Mouse (Mus musculus): Measurements from ENCODE around the gene Maats1. TPM values are rescaled to one million over a fixed set of nuclear protein-coding genes. Genes with fewer than 3 reads are reported as not detected.
A peak's percentile ranks its signal among the peaks of the same experiment; 100 is the strongest.

The Maats1 gene
- polyA plus RNA-seq (2015; fragmentation: Nextera tagmentation; extraction: Ambion mirVana) = 0.54 and 1.0 TPM in 2 replicates

DNA sequence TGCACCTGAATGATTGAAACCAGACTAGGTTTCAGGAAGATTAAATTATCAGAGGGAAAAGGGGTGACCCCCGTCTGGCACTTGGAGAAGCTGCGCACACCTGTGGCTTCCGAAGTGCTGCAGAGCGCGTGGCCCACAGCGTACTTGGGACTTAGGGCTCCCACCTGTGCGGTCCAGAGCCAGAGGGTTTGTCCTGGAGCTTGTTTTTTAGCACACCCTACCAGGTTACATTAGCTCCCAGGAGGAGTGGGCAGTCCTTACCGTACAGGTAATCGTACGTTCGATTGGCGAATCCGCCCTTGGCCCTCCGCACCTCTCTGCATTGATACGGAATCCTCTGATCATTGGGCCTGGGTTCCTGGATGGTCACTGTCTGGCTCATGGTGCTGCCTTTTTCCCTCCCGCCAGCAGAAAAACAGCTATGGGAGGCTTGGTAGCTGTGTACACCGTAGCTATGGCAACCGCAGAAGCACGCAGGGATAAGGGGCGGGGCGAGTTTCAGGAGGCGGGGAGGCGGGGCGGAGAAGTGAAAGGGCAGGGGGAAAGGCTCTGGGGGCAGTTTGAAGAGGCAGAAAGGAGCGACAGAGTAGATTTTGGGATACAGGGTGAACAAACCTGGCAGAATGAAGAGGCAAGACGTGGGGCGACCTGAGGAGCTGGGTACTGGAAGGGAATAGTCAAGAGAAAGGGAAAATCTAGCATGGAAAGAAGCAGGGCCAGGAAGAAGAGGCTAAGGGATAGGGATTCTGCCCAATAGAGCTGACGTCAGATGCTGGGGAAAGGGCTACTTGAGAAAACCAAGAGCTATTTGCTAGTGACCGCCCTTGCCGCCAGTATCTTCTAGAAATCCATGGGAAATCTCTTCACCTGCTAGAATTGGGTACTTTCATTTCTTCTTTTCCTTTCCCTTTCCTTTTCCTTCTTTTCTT, at the start of gene Maats1:
Gene Maats1, minus strand, starts transcription at position 748 of the 929 bp plus-strand sequence.
- peak; percentile 91 for ATAC-seq (replicated peaks)
- H3K36me3 ChIP-seq = no peaks in the 10 kb centered on the region
- peak within 1 kb of the TSS; percentile 49 for H3K9ac ChIP-seq (replicated peaks)
- peak within 1 kb of the TSS; percentile 78 for H3K4me2 ChIP-seq (replicated peaks)
- H3K4me1 ChIP-seq = peaks cover 12% of the 10 kb centered on the region
- peak within 1 kb of the TSS; percentile 43 for H3K4me3 ChIP-seq
- H3K9me3 ChIP-seq = no peaks in the 10 kb centered on the region
- 6% methylated on average over 30 of the region's 30 CpGs for WGBS
- H3K27ac ChIP-seq (replicated peaks) = 0 out of 2 replicates have a peak within 1 kb of the TSS, but pooled peaks have one; percentile 15
- no peaks in the 10 kb centered on the region for H3K27me3 ChIP-seq

DNA sequence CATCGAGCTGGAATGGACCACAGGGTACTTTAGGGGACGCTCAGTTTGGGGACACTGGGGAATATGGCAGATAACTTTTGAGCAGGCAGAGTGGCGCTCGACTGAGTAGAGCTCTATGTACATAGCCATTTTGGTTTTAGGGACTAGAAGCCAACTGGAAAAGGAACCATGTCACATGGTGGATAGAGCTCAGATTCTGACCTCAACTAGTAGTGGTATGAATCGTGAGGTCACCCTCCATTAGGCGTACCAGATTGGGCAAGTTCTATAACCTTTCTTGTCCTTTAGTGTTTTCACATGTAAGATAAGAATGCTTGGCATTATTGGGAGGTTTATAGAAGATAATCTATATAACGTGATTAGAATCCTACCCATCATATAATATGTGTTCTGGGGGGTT, 48.4 kb upstream of the Maats1 start:
- ATAC-seq (replicated peaks) = no peak
- Histone ChIP-seq H3K4me3 (no peak overlapping the region), H3K27ac (replicated peaks) (no peak overlapping the region), H3K36me3 (no peaks in the 10 kb centered on the region), H3K9ac (replicated peaks) (no peak overlapping the region), H3K4me1 (no peaks in the 10 kb centered on the region), H3K27me3 (no peaks in the 10 kb centered on the region), H3K9me3 (no peaks in the 10 kb centered on the region), H3K4me2 (replicated peaks) (no peak overlapping the region)
- WGBS = 92% methylated on average over 7 of the region's 7 CpGs

DNA sequence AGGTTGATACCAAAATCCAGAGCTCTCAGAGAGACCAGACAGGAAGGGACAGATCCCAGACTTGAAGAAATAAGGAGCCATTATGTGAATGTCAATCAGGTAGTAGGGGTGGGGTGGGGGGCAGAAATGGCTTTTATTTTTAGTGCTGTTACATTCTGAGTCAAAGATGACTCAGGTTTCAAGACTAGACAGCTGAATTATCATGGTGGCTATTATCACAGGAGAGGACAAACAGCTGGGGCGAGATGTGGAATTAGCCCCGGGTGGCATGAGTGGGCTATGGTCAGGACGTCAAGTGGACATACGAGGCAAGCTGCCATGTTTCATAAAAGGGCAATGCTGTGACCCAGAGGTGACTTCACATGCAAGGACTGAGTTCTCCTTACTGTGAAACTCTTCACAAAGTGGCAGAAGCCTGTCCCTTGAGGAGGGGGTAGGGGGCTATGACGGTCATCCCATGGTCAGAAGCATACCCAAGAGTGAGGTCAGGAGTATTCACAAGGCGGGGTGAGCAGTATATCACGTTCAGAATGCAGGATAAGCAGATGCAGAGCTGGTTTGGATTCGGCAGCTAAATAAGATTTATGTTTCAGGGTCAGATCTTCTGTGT, 47.4 kb upstream of the Maats1 start:
- Histone ChIP-seq H3K36me3 (no peaks in the 10 kb centered on the region), H3K4me1 (no peaks in the 10 kb centered on the region), H3K27ac (replicated peaks) (no peak overlapping the region), H3K9ac (replicated peaks) (no peak overlapping the region), H3K4me2 (replicated peaks) (no peak overlapping the region), H3K9me3 (no peaks in the 10 kb centered on the region), H3K4me3 (no peak overlapping the region), H3K27me3 (no peaks in the 10 kb centered on the region)
- 88% methylated on average over 8 of the region's 8 CpGs for WGBS
- no peak for ATAC-seq (replicated peaks)

DNA sequence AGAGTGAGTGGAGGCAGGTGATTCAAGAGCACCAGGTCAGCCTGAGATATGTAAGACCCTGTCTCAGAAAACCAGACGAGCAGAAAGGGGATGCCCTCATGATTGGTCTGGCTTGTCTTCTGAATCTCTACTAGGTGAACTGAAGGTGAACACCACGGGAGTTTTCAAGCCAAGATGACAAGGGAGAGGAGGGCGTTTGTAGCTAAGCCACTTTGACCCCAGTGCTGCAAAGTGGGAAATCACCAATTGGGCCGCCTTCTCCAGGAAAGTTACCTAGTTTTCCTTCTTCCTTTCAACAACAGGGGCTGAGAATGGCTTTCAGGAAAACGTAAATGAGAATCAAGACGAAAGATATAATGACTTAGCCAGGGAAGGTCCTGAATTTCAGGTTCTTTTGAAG, 46.8 kb upstream of the Maats1 start:
- Histone ChIP-seq H3K27me3 (no peaks in the 10 kb centered on the region), H3K9ac (replicated peaks) (no peak overlapping the region), H3K4me2 (replicated peaks) (no peak overlapping the region), H3K36me3 (no peaks in the 10 kb centered on the region), H3K4me1 (no peaks in the 10 kb centered on the region), H3K27ac (replicated peaks) (no peak overlapping the region), H3K4me3 (no peak overlapping the region), H3K9me3 (no peaks in the 10 kb centered on the region)
- WGBS = 78% methylated on average over 6 of the region's 6 CpGs
- no peak for ATAC-seq (replicated peaks)

DNA sequence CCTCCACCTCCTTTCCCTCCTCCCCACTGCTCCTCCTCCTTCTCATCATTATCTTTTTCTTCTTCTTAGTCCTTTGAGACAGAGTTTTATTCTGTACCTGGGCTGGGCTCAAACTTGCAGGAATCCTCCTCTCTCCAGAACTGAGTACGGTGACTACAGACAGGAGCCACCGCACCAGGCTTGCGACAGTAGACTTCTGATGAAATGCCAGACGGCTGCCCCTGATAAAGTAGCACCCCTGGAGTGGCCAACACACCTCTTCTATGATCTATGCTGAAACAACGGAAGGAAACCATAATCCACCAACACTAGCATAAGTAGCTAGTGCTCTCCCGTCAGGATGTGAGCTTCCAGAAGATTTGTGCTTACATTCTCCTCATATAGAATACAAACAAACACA, 45.4 kb upstream of the Maats1 start:
- no peak for ATAC-seq (replicated peaks)
- WGBS = 90% methylated on average over 6 of the region's 6 CpGs
- Histone ChIP-seq H3K4me1 (no peaks in the 10 kb centered on the region), H3K4me2 (replicated peaks) (no peak overlapping the region), H3K27ac (replicated peaks) (no peak overlapping the region), H3K9ac (replicated peaks) (no peak overlapping the region), H3K4me3 (no peak overlapping the region), H3K9me3 (no peaks in the 10 kb centered on the region), H3K27me3 (no peaks in the 10 kb centered on the region), H3K36me3 (no peaks in the 10 kb centered on the region)

DNA sequence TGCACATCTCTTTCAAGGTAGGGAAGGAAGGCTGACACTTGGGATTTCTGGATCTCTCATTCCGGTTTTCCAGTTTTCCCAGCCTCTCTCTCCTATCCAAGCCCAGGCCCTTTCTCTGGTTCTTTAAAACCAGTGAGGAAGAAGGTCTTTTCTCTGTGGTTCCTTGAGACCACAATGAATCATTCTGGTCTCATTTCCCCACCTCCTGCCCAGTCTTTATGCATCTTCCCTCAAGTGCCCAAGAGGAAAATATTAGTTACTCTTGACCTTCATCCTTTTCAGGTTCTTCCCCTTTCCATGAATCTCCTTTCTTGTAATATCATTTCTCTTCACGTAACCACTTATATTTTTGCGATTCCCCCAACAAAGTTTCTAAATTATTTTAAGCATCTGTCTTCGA, 43.8 kb upstream of the Maats1 start:
- no peaks in the 10 kb centered on the region for H3K27me3 ChIP-seq
- no peaks in the 10 kb centered on the region for H3K4me1 ChIP-seq
- no peak overlapping the region for H3K27ac ChIP-seq (replicated peaks)
- WGBS = 96% methylated on average over 4 of the region's 4 CpGs
- H3K4me3 ChIP-seq = no peak overlapping the region
- ATAC-seq (replicated peaks) = no peak
- no peak overlapping the region for H3K9ac ChIP-seq (replicated peaks)
- H3K36me3 ChIP-seq = no peaks in the 10 kb centered on the region
- H3K4me2 ChIP-seq (replicated peaks) = no peak overlapping the region
- H3K9me3 ChIP-seq = no peaks in the 10 kb centered on the region

DNA sequence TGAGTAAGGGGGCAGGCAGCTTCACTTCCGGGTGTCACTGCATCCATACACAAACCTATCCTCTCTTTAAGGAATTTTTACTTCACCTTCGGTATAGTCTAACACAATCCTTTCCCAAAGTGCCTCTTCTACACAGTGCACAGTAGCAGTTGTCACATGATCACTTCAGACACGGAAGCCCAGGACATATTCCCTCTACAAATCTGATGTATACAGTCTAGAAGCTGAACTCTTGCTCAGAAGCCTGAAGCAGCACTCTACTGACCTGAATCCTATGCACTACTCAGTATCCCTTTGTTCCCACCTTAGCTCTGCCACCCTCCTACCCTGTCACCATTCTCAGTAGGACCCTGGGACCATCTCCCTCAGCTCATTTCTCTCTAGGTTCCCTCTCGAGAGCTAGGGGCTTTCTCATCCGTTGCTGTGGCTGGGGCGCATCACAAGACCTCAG, 43.3 kb upstream of the Maats1 start:
- no peaks in the 10 kb centered on the region for H3K9me3 ChIP-seq

DNA sequence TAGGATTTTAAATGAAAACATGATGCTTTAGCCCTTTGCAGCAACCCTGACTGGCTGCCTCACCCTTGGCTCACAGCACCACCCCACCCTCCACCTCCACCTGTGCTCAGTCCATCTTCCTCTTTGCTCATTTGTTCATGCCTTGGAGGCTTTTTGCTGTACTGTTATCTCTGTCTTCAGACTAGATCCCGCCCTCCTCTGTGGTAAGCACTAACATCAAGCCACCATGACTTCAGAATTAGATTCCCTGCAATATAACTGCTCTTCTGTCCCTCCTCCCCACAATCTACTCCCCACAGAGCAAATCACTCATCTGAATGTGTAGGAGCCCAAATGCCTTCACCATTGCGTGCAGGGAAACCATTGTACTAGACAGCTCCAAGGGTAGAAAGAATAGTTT, 41.7 kb upstream of the Maats1 start:
- no peak for ATAC-seq (replicated peaks)
- H3K27me3 ChIP-seq = no peaks in the 10 kb centered on the region

More for the DNA sequence above, 43.3 kb upstream of the Maats1 start:
- ATAC-seq (replicated peaks) = no peak
- Histone ChIP-seq H3K4me2 (replicated peaks) (no peak overlapping the region), H3K4me3 (no peak overlapping the region), H3K27me3 (no peaks in the 10 kb centered on the region), H3K27ac (replicated peaks) (no peak overlapping the region), H3K9ac (replicated peaks) (no peak overlapping the region), H3K36me3 (no peaks in the 10 kb centered on the region), H3K4me1 (no peaks in the 10 kb centered on the region)
- 90% methylated on average over 6 of the region's 6 CpGs for WGBS

DNA sequence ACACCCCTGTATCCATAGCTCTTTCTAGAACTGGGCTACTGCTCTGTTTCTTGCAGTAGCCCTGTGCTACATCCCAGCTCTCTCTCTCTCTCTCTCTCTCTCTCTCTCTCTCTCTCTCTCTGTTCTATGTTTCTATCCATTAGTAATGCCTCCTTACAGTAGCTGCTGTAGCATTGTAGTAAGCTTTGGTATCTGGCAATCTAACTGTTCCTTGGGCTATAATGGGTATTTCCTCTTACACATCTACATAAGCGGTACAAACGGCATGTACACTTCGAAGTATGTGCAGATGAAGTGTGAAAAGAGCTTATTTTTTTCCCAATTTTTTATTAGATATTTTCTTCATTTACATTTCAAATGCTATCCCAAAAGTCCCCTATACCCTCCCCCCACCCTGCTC, 38.0 kb upstream of the Maats1 start:
- WGBS = 91% methylated on average over 3 of the region's 3 CpGs
- no peaks in the 10 kb centered on the region for H3K27me3 ChIP-seq
- H3K36me3 ChIP-seq = no peaks in the 10 kb centered on the region
- peaks cover 11% of the 10 kb centered on the region for H3K4me1 ChIP-seq
- H3K4me3 ChIP-seq = no peak overlapping the region
- ATAC-seq (replicated peaks) = no peak
- no peaks in the 10 kb centered on the region for H3K9me3 ChIP-seq
- H3K9ac ChIP-seq (replicated peaks) = no peak overlapping the region
- no peak overlapping the region for H3K4me2 ChIP-seq (replicated peaks)
- H3K27ac ChIP-seq (replicated peaks) = no peak overlapping the region

More for the DNA sequence above, 41.7 kb upstream of the Maats1 start:
- Histone ChIP-seq H3K9me3 (no peaks in the 10 kb centered on the region), H3K4me1 (no peaks in the 10 kb centered on the region), H3K36me3 (no peaks in the 10 kb centered on the region), H3K4me3 (no peak overlapping the region), H3K27ac (replicated peaks) (no peak overlapping the region), H3K9ac (replicated peaks) (no peak overlapping the region), H3K4me2 (replicated peaks) (no peak overlapping the region)
- WGBS = 85% methylated on average over 2 of the region's 2 CpGs

DNA sequence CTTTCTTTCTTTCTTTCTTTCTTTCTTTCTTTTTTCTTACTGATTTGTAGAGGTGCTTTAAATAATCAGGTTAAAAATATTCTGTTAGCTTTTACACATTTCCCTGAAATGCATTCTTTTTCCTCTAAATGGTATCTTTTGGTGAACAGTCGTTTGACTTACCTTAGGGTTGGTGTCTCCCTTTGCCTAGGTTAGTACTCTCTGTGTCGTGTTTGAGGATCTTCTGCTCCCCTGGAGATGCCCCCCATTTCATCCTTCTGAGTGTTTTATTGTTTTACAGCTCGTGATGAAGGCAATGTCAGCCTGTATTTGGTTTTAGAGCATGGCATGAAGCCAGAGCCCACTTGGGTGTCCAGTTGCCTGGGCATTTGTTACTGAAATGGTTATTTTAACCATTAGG, 37.5 kb upstream of the Maats1 start:
- Histone ChIP-seq H3K4me2 (replicated peaks) (no peak overlapping the region), H3K27me3 (no peaks in the 10 kb centered on the region), H3K4me3 (no peak overlapping the region), H3K27ac (replicated peaks) (no peak overlapping the region), H3K36me3 (no peaks in the 10 kb centered on the region), H3K9ac (replicated peaks) (no peak overlapping the region), H3K4me1 (peaks cover 11% of the 10 kb centered on the region), H3K9me3 (no peaks in the 10 kb centered on the region)
- ATAC-seq (replicated peaks) = no peak
- WGBS = 49% methylated on average over 3 of the region's 3 CpGs

DNA sequence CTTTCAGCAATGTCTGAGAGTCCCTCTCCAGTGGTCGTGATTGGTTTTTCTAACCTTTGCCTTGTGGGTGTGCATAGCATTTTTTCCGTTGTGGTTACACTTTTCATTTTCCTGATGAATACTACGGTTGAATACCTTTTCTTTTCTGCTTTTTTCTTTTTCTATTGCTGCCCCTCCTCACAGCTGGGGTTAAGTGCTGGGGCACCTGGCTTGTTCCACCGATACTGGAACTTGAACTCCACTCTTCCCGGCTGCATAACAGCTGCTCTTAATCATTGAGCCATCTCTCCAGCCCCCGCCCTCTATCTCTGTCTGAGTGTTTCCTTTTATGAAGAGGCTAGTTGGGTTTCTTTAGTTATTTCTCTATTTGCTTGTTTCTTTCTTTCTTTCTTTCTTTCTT, 37.1 kb upstream of the Maats1 start:
- ATAC-seq (replicated peaks) = no peak
- H3K4me1 ChIP-seq = peaks cover 11% of the 10 kb centered on the region
- H3K36me3 ChIP-seq = no peaks in the 10 kb centered on the region
- no peak overlapping the region for H3K4me2 ChIP-seq (replicated peaks)
- H3K4me3 ChIP-seq = no peak overlapping the region
- H3K27me3 ChIP-seq = no peaks in the 10 kb centered on the region
- 63% methylated on average over 6 of the region's 6 CpGs for WGBS
- no peak overlapping the region for H3K27ac ChIP-seq (replicated peaks)
- H3K9ac ChIP-seq (replicated peaks) = no peak overlapping the region
- H3K9me3 ChIP-seq = no peaks in the 10 kb centered on the region

DNA sequence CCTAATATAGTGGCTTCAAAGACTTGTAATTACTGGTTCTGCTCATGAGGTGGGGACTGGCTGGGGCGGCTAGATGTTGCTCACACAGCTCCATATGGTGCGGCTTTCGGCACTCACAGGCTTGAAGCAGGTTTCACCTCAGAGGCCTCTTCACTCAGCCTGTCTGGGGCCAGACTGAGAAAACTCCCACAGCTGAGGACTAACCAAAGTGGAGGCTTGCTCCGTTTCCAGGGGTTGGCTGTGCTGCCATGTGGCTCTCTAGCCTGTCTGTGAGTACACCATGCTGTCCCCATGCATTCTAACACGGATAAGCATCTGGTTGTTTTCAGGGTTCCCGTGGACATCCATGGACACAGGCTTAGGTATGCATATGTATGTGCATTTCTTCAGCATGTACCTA, 36.6 kb upstream of the Maats1 start:
- H3K9ac ChIP-seq (replicated peaks) = no peak overlapping the region
- WGBS = 91% methylated on average over 6 of the region's 6 CpGs
- no peaks in the 10 kb centered on the region for H3K36me3 ChIP-seq
- no peaks in the 10 kb centered on the region for H3K27me3 ChIP-seq
- no peak for ATAC-seq (replicated peaks)
- H3K27ac ChIP-seq (replicated peaks) = no peak overlapping the region
- peaks cover 11% of the 10 kb centered on the region for H3K4me1 ChIP-seq
- H3K4me3 ChIP-seq = no peak overlapping the region
- no peak overlapping the region for H3K4me2 ChIP-seq (replicated peaks)
- H3K9me3 ChIP-seq = no peaks in the 10 kb centered on the region
